Mouse (Mus musculus) midbrain, embryonic 13.5 days (tissue): Measurements from ENCODE around the gene Rptor. TPM values are rescaled to one million over a fixed set of nuclear protein-coding genes. Genes with fewer than 3 reads are reported as not detected.

Source experiments
- ATAC-seq: fragments of 200-750 bp; cut with Nextera tagmentation; 2 replicates; pipeline ENCODE4 v1.8.0; 2017; ENCODE audit warnings: mild to moderate bottlenecking, moderate TSS enrichment, moderate library complexity
- H3K27ac ChIP-seq: fragments of 300-500 bp; sonication (generic); 2 replicates; pipeline ENCODE4 v1.5.1; 2015; ENCODE audit warnings: inconsistent platforms, mild to moderate bottlenecking, moderate library complexity
- H3K27me3 ChIP-seq: fragments of 300-500 bp; sonication (generic); 2 replicates; pipeline ENCODE4 v1.6.1; 2015; ENCODE audit warnings: mild to moderate bottlenecking, inconsistent platforms
- H3K36me3 ChIP-seq: fragments of 300-500 bp; sonication (generic); 2 replicates; pipeline ENCODE4 v1.6.1; 2015; ENCODE audit warnings: mild to moderate bottlenecking, inconsistent platforms
- H3K4me1 ChIP-seq: fragments of 300-500 bp; sonication (generic); replicated peaks from 2 replicates; pipeline ENCODE4 v1.6.1; 2015; ENCODE audit warnings: inconsistent platforms
- H3K4me2 ChIP-seq: fragments of 300-500 bp; sonication (generic); replicated peaks from 2 replicates; pipeline ENCODE4 v1.6.1; 2015; ENCODE audit warnings: moderate library complexity, mild to moderate bottlenecking, inconsistent platforms
- H3K4me3 ChIP-seq: fragments of 300-500 bp; sonication (generic); replicated peaks from 2 replicates; pipeline ENCODE4 v1.5.1; 2015; ENCODE audit warnings: mild to moderate bottlenecking, inconsistent platforms
- H3K9ac ChIP-seq: fragments of 300-500 bp; sonication (generic); replicated peaks from 2 replicates; pipeline ENCODE4 v1.6.1; 2015; ENCODE audit warnings: mild to moderate bottlenecking, inconsistent platforms
- H3K9me3 ChIP-seq: fragments of 300-500 bp; sonication (generic); 2 replicates; pipeline ENCODE4 v1.6.1; 2016; ENCODE audit warnings: mild to moderate bottlenecking, inconsistent platforms
- WGBS: fragments of 180-500 bp; shearing (Covaris S2); methylation state at CpG from one replicate; pipeline ENCODE4 v1.1.7; 2015; 5-methylcytosine and 5-hydroxymethylcytosine counted together
- polyA plus RNA-seq: library from polyadenylated mRNA; unstranded; fragments of >200 nt; fragmentation: Nextera tagmentation; extraction: Ambion mirVana; gene quantifications from 2 replicates; pipeline ENCODE4 v1.2.1, GENCODE M21; 2015

Gene Rptor
- polyA plus RNA-seq, 1 experiment from 2014 or later = 11.7 TPM

DNA sequence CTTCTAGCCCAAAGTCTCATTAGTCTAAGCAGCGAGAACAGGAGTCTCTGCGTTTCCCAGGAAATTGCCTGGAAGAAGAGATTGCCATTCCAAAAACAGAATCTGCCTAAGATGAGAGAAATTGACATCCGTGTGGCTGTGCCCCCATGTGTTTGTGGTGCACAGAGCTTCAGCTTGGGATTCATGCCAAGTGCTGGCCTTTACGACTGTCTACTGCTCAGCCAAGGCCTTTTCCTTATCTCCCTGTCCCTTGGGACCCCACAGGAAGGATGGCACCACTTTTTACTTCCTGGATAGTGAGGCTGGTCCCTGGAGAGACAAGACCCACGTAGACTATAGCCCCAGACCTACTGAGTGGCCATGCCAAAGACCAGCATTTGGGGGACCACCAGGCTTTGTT lies 206.6 kb downstream of the Rptor start:
- no peaks in the 10 kb centered on the region for H3K27me3 ChIP-seq
- no peak overlapping the region for H3K27ac ChIP-seq

DNA sequence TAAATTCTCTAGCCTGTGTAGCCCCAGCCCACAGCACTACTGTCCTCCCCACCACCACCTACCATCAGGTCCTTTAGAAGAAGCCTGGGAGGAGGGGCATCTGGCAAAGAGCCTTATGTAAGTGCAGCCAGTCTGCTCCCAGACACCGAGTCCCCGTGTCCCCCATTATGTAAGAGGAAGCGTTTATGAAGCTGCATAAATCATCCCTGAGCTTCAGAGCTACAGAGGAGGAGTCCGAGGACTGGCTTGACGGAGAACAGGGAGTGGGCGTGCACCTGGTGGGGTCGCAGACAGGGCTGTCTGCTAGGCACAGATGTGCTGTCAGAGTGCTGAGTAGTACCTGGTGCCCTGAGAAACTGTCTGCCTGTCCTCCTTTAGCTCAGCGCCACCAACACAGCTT lies 208.3 kb downstream of the Rptor start:
- no peak overlapping the region for H3K4me2 ChIP-seq
- 88% methylated on average over 8 of the region's 8 CpGs for WGBS
- H3K27ac ChIP-seq = no peak overlapping the region
- no peak overlapping the region for H3K4me3 ChIP-seq
- no peaks in the 10 kb centered on the region for H3K9me3 ChIP-seq
- H3K36me3 ChIP-seq = peaks cover 14% of the 10 kb centered on the region
- peaks cover 15% of the 10 kb centered on the region for H3K4me1 ChIP-seq
- H3K27me3 ChIP-seq = no peaks in the 10 kb centered on the region
- H3K9ac ChIP-seq = no peak overlapping the region
- ATAC-seq = no peak

More for the DNA sequence above, 206.6 kb downstream of the Rptor start:
- Histone ChIP-seq H3K36me3 (peaks cover 14% of the 10 kb centered on the region), H3K9me3 (no peaks in the 10 kb centered on the region), H3K4me2 (no peak overlapping the region), H3K4me1 (peaks cover 15% of the 10 kb centered on the region), H3K9ac (no peak overlapping the region), H3K4me3 (no peak overlapping the region)
- no peak for ATAC-seq
- 88% methylated on average over 5 of the region's 5 CpGs for WGBS

- no peaks in the 10 kb centered on the region for H3K9me3 ChIP-seq
- peaks cover 15% of the 10 kb centered on the region for H3K4me1 ChIP-seq
- no peaks in the 10 kb centered on the region for H3K27me3 ChIP-seq
- H3K4me2 ChIP-seq = no peak overlapping the region
- peaks cover 14% of the 10 kb centered on the region for H3K36me3 ChIP-seq
- no peak for ATAC-seq
- 94% methylated on average over 1 of the region's 1 CpGs for WGBS
- no peak overlapping the region for H3K4me3 ChIP-seq
- H3K9ac ChIP-seq = no peak overlapping the region
- H3K27ac ChIP-seq = no peak overlapping the region
Measured at GRCm38 (mm10) chr11:119811598-119811997, 208.9 kb downstream of the Rptor start.

DNA sequence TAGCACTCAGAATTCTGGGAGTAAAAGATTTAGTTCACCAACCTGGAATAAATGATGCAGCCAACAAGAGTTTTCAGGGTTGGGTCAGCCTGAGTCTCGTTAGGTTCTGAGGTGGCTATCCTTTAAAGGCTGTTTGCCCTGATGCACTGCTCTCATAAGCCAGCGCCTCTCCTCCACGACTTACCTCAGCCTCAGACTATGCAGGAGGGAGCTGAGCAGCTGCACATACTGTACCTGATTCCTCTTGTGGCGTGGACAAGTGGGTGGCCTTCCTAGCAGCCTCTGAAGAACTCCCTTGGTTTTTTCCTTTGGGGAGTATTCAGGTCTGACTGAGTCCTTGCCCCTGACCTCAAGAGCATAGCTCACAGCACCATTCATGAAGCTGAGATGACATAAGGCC lies 209.4 kb downstream of the Rptor start:
- Histone ChIP-seq H3K9ac (no peak overlapping the region), H3K4me2 (no peak overlapping the region), H3K9me3 (no peaks in the 10 kb centered on the region), H3K27me3 (no peaks in the 10 kb centered on the region), H3K36me3 (peaks cover 17% of the 10 kb centered on the region), H3K27ac (no peak overlapping the region), H3K4me3 (no peak overlapping the region), H3K4me1 (peaks cover 11% of the 10 kb centered on the region)
- WGBS = 93% methylated on average over 4 of the region's 4 CpGs
- ATAC-seq = no peak

- ATAC-seq = no peak
- no peak overlapping the region for H3K9ac ChIP-seq
- no peak overlapping the region for H3K27ac ChIP-seq
- 94% methylated on average over 7 of the region's 7 CpGs for WGBS
- no peak overlapping the region for H3K4me2 ChIP-seq
- no peaks in the 10 kb centered on the region; the same call in 1 of the 2 replicates for H3K4me1 ChIP-seq
- peaks cover 21% of the 10 kb centered on the region for H3K36me3 ChIP-seq
- no peak overlapping the region for H3K4me3 ChIP-seq
- H3K27me3 ChIP-seq = no peaks in the 10 kb centered on the region
- no peaks in the 10 kb centered on the region for H3K9me3 ChIP-seq
Measured at GRCm38 (mm10) chr11:119814035-119814558, 211.4 kb downstream of the Rptor start.

DNA sequence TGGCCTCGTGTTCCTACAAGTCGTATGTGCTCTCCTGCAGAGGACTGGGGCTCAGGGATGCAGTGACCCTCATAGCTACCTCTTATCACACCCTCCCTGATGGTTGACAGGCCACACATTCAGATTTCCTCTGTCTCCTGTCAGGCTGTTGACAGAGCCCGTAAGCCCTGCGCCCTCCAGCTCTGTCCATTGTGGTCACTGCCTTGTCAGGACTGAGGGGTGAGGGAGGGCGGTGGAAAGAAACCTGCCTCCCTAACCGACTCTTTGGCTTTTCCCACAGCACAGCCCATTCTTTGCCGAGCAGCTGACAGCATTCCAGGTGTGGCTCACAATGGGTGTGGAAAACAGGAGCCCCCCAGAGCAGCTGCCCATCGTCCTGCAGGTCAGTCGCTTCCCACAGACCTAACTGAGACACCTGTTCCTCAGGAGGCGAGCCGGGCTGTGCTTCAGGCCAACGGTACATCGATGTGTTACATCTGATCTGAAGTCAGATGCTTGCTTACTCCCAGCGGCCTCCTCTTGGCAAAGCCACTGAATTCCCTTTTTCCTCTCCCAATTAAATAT lies 214.2 kb downstream of the Rptor start:
- 87% methylated on average over 14 of the region's 14 CpGs for WGBS
- no peak for ATAC-seq
- H3K9me3 ChIP-seq = no peaks in the 10 kb centered on the region
- no peak overlapping the region for H3K27ac ChIP-seq
- no peak overlapping the region for H3K4me2 ChIP-seq
- H3K36me3 ChIP-seq = peaks cover 31% of the 10 kb centered on the region
- H3K4me3 ChIP-seq = no peak overlapping the region
- H3K9ac ChIP-seq = no peak overlapping the region
- no peaks in the 10 kb centered on the region for H3K27me3 ChIP-seq
- H3K4me1 ChIP-seq = no peaks in the 10 kb centered on the region; the same call in 1 of the 2 replicates

GRCm38 (mm10) chr11:119817362-119817837 lies 214.7 kb downstream of the Rptor start:
- Histone ChIP-seq H3K27me3 (no peaks in the 10 kb centered on the region), H3K36me3 (peaks cover 26% of the 10 kb centered on the region), H3K4me1 (no peaks in the 10 kb centered on the region; the same call in 1 of the 2 replicates), H3K4me3 (no peak overlapping the region), H3K4me2 (no peak overlapping the region), H3K27ac (no peak overlapping the region), H3K9ac (no peak overlapping the region), H3K9me3 (no peaks in the 10 kb centered on the region)
- ATAC-seq = no peak
- 91% methylated on average over 3 of the region's 3 CpGs for WGBS

- Histone ChIP-seq H3K27me3 (no peaks in the 10 kb centered on the region), H3K36me3 (peaks cover 24% of the 10 kb centered on the region), H3K27ac (peak overlapping the region; percentile 11; the same call in 1 of the 2 replicates), H3K9ac (no peak overlapping the region), H3K9me3 (no peaks in the 10 kb centered on the region), H3K4me3 (no peak overlapping the region), H3K4me1 (no peaks in the 10 kb centered on the region; the same call in 1 of the 2 replicates), H3K4me2 (no peak overlapping the region)
- no peak for ATAC-seq
- WGBS = 61% methylated on average over 3 of the region's 3 CpGs
Measured at GRCm38 (mm10) chr11:119817898-119818297, 215.2 kb downstream of the Rptor start.

DNA sequence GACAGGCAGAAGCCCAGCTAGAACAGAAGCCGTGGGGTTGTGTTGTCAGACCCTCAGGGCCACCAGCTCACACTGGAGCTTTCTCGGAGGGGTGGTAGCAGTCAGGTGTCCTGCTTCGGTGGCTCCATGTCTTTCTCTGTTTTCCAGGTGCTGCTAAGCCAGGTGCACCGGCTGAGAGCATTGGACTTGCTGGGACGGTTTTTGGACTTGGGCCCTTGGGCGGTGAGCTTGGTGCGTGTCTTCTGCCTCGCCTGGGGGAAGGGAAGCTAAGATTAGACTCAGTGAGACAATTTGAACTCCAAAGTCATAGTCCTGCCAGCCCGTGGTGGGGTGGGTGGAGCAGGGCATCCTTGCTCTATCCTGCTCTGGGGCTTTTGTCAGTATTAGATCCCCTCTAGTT lies 218.8 kb downstream of the Rptor start:
- no peak overlapping the region for H3K9ac ChIP-seq
- H3K4me2 ChIP-seq = no peak overlapping the region
- WGBS = 90% methylated on average over 9 of the region's 9 CpGs
- peaks cover 44% of the 10 kb centered on the region for H3K36me3 ChIP-seq
- no peak overlapping the region for H3K27ac ChIP-seq
- no peak for ATAC-seq
- H3K4me3 ChIP-seq = no peak overlapping the region
- H3K4me1 ChIP-seq = no peaks in the 10 kb centered on the region; the same call in 1 of the 2 replicates
- H3K27me3 ChIP-seq = no peaks in the 10 kb centered on the region
- no peaks in the 10 kb centered on the region for H3K9me3 ChIP-seq

DNA sequence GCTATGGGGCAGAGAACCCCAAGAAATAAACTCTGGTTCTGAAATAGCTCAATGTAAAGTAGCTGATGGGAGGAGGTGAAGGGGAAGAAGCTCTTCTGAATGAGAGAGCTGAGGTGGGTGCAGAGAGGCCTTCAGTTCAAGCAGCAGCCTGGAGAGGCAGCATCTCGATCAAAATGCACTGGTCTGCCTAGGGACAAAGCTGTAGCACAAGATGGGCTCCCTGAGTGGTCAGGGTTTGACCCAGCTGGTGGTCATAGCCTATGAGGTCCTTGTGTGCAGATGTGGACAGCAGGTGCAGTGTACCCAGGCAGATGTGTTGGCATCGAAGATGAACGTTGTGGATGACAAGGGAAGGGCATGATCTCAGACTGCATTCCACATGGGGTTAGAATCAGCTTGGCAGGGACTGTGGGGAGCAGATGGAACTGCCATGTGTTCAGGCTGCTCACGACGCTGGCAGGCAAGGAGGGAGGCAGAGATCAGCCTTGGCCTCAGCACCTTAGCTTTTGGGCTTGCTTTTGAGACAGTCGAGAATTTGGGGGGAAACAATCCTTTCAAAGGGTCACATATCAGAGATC lies 221.5 kb downstream of the Rptor start:
- H3K27me3 ChIP-seq = no peaks in the 10 kb centered on the region
- H3K4me1 ChIP-seq = no peaks in the 10 kb centered on the region
- no peak overlapping the region for H3K4me3 ChIP-seq
- WGBS = 89% methylated on average over 6 of the region's 6 CpGs
- ATAC-seq = no peak
- peaks cover 50% of the 10 kb centered on the region for H3K36me3 ChIP-seq
- no peak overlapping the region for H3K4me2 ChIP-seq
- H3K9ac ChIP-seq = no peak overlapping the region
- no peaks in the 10 kb centered on the region for H3K9me3 ChIP-seq
- H3K27ac ChIP-seq = no peak overlapping the region

GRCm38 (mm10) chr11:119825783-119826182 lies 223.1 kb downstream of the Rptor start:
- no peaks in the 10 kb centered on the region for H3K9me3 ChIP-seq
- WGBS = 94% methylated on average over 6 of the region's 6 CpGs

GRCm38 (mm10) chr11:119826239-119826638 lies 223.5 kb downstream of the Rptor start:
- 94% methylated on average over 4 of the region's 4 CpGs for WGBS

More at GRCm38 (mm10) chr11:119825783-119826182, 223.1 kb downstream of the Rptor start:
- H3K27ac ChIP-seq = no peak overlapping the region
- no peaks in the 10 kb centered on the region for H3K27me3 ChIP-seq
- no peak overlapping the region for H3K4me3 ChIP-seq
- no peak overlapping the region for H3K9ac ChIP-seq
- H3K4me1 ChIP-seq = no peaks in the 10 kb centered on the region
- H3K36me3 ChIP-seq = peaks cover 42% of the 10 kb centered on the region
- H3K4me2 ChIP-seq = no peak overlapping the region
- no peak for ATAC-seq

More at GRCm38 (mm10) chr11:119826239-119826638, 223.5 kb downstream of the Rptor start:
- Histone ChIP-seq H3K4me2 (no peak overlapping the region), H3K9ac (no peak overlapping the region), H3K27ac (no peak overlapping the region), H3K36me3 (peaks cover 44% of the 10 kb centered on the region), H3K9me3 (no peaks in the 10 kb centered on the region), H3K4me3 (no peak overlapping the region), H3K27me3 (no peaks in the 10 kb centered on the region), H3K4me1 (peaks cover 2% of the 10 kb centered on the region)
- no peak for ATAC-seq
